Mouse (Mus musculus) myocyte (in vitro differentiated cells): ENCODE data around the gene Msx2. TPM values are rescaled to one million over a fixed set of nuclear protein-coding genes. Genes with fewer than 3 reads are reported as not detected.

ENCODE experiments used
- H3K27me3 ChIP-seq: one replicate; pipeline ENCODE4 v1.6.1; 2011; ENCODE audit not compliant: control insufficient read depth, insufficient read depth, insufficient read length
- H3K36me3 ChIP-seq: one replicate; pipeline ENCODE4 v1.6.1; 2011; ENCODE audit not compliant: control insufficient read depth, insufficient read depth
- H3K4me2 ChIP-seq: one replicate; pipeline ENCODE4 v1.6.1; 2011; ENCODE audit warnings: low read depth, control low read depth
- H3K4me3 ChIP-seq: one replicate; pipeline ENCODE4 v1.5.1; 2011; ENCODE audit warnings: mild to moderate bottlenecking, control low read depth, moderate library complexity
- H3K79me2 ChIP-seq: one replicate; pipeline ENCODE4 v1.6.1; 2011; ENCODE audit not compliant: control insufficient read depth, insufficient read depth
- H3ac ChIP-seq: one replicate; pipeline ENCODE4 v1.6.1; 2011; ENCODE audit not compliant: control insufficient read depth, insufficient read length
- CEBPB ChIP-seq: IDR thresholded peaks from 2 replicates; pipeline ENCODE4 v1.6.1; 2011; ENCODE audit warnings: mild to moderate bottlenecking, moderate library complexity; ENCODE audit not compliant: poor library complexity, insufficient read depth, severe bottlenecking
- E2F4 ChIP-seq: IDR thresholded peaks from one replicate; pipeline ENCODE4 v1.6.1; 2011; ENCODE audit warnings: mild to moderate bottlenecking, control low read depth, moderate library complexity; ENCODE audit not compliant: insufficient read depth
- MAX ChIP-seq: IDR thresholded peaks from one replicate; pipeline ENCODE4 v1.6.1; 2011; ENCODE audit warnings: low read depth, mild to moderate bottlenecking, control low read depth
- MYOD1 ChIP-seq, 3 experiments: IDR thresholded peaks; one replicate each; pipeline ENCODE4 v1.6.1; 2011; ENCODE audit warnings: control low read depth in 2 of 3, low read depth in 2 of 3, mild to moderate bottlenecking in 2 of 3, moderate library complexity in 1 of 3; ENCODE audit not compliant: insufficient read length in 2 of 3, control insufficient read depth in 1 of 3
- MYOG ChIP-seq, 3 experiments: IDR thresholded peaks; one replicate each; pipeline ENCODE4 v1.6.1; 2011; ENCODE audit warnings: control low read depth in 2 of 3, low read depth in 2 of 3, mild to moderate bottlenecking in 2 of 3; ENCODE audit not compliant: insufficient read length in 2 of 3, control insufficient read depth in 1 of 3, insufficient read depth in 1 of 3
- POLR2A ChIP-seq: IDR thresholded peaks from one replicate; pipeline ENCODE4 v1.6.1; 2011; ENCODE audit warnings: low read depth, mild to moderate bottlenecking, control low read depth, moderate library complexity; ENCODE audit not compliant: insufficient read length
- POLR2AphosphoS2 ChIP-seq: IDR thresholded peaks from one replicate; pipeline ENCODE4 v1.6.1; 2011; ENCODE audit warnings: low read depth, control low read depth; ENCODE audit not compliant: insufficient read length
- REST ChIP-seq: IDR thresholded peaks from one replicate; pipeline ENCODE4 v1.6.1; 2011; ENCODE audit warnings: mild to moderate bottlenecking, control low read depth, moderate library complexity; ENCODE audit not compliant: insufficient read depth, insufficient read length
- SRF ChIP-seq: IDR thresholded peaks from one replicate; pipeline ENCODE4 v1.6.1; 2011; ENCODE audit warnings: low read depth; ENCODE audit not compliant: control insufficient read depth, insufficient read length
- TCF12 ChIP-seq: IDR thresholded peaks from one replicate; pipeline ENCODE4 v1.6.1; 2011; ENCODE audit warnings: mild to moderate bottlenecking, control low read depth; ENCODE audit not compliant: poor library complexity, insufficient read depth, severe bottlenecking
- TCF3 ChIP-seq: IDR thresholded peaks from one replicate; pipeline ENCODE4 v1.6.1; 2011; ENCODE audit warnings: low read depth, control low read depth; ENCODE audit not compliant: insufficient read length
- USF1 ChIP-seq: IDR thresholded peaks from one replicate; pipeline ENCODE4 v1.6.1; 2011; ENCODE audit warnings: low read depth, mild to moderate bottlenecking, control low read depth, moderate library complexity
- polyA plus RNA-seq: library from polyadenylated mRNA; unstranded; fragments of >200 nt; fragmentation: generic; extraction: Trizol; gene quantifications from one replicate; pipeline ENCODE4 v1.2.1, GENCODE M21; 2012; ENCODE audit warnings: missing spikeins

The Msx2 gene
- polyA plus RNA-seq, 1 experiment, result 0.04 TPM

- Histone ChIP-seq H3K4me3 (no peak overlapping the region), H3K27me3 (no peaks in the 10 kb centered on the region)
These were observed 17.8 kb downstream of the Msx2 start for GRCm38 (mm10) chr13:53454794-53455672.

GRCm38 (mm10) chr13:53453927-53454326 is 18.9 kb downstream of the Msx2 start:
- Histone ChIP-seq H3ac (no peak overlapping the region), H3K4me3 (no peak overlapping the region), H3K4me2 (no peak overlapping the region), H3K27me3 (no peaks in the 10 kb centered on the region), H3K36me3 (no peaks in the 10 kb centered on the region), H3K79me2 (no peaks in the 10 kb centered on the region)
- TF ChIP-seq POLR2A (no peak), SRF (no peak), TCF3 (no peak), CEBPB (no peak), MYOG (IDR thresholded peaks at IDR 0.05; ENCODE audit: control insufficient read depth in 1 of 3, insufficient read depth in 1 of 3, insufficient read length in 2 of 3, low read depth in 2 of 3) (no peak), E2F4 (no peak), MYOD1 (IDR thresholded peaks at IDR 0.05; ENCODE audit: control insufficient read depth in 1 of 3, insufficient read length in 2 of 3, low read depth in 2 of 3) (no peak), POLR2AphosphoS2 (no peak), USF1 (no peak)

More at GRCm38 (mm10) chr13:53454794-53455672, 17.8 kb downstream of the Msx2 start:
- no peaks in the 10 kb centered on the region for H3K36me3 ChIP-seq
- H3K79me2 ChIP-seq, result no peaks in the 10 kb centered on the region
- TF ChIP-seq CEBPB, result no peak
- no peak for TF ChIP-seq REST
- TF ChIP-seq POLR2A, result no peak
- TF ChIP-seq TCF3, result no peak
- TF ChIP-seq MYOD1 (IDR thresholded peaks at IDR 0.05; ENCODE audit: control insufficient read depth in 1 of 3, insufficient read length in 2 of 3, low read depth in 2 of 3), result no peak
- no peak for TF ChIP-seq TCF12
- TF ChIP-seq POLR2AphosphoS2, result no peak
- no peak for TF ChIP-seq E2F4
- H3K4me2 ChIP-seq, result no peak overlapping the region
- H3ac ChIP-seq, result no peak overlapping the region

- Histone ChIP-seq H3K4me3 (no peak overlapping the region), H3ac (no peak overlapping the region), H3K4me2 (no peak overlapping the region), H3K27me3 (no peaks in the 10 kb centered on the region), H3K79me2 (no peaks in the 10 kb centered on the region), H3K36me3 (no peaks in the 10 kb centered on the region)
- TF ChIP-seq POLR2A (no peak), CEBPB (no peak), MAX (no peak), REST (no peak), E2F4 (no peak), MYOD1 (IDR thresholded peaks at IDR 0.05; ENCODE audit: control insufficient read depth in 1 of 3, insufficient read length in 2 of 3, low read depth in 2 of 3) (no peak), SRF (no peak), USF1 (no peak), TCF3 (no peak), POLR2AphosphoS2 (no peak), MYOG (IDR thresholded peaks at IDR 0.05; ENCODE audit: control insufficient read depth in 1 of 3, insufficient read depth in 1 of 3, insufficient read length in 2 of 3, low read depth in 2 of 3) (no peak), TCF12 (no peak)
These were observed 25.3 kb downstream of the Msx2 start for GRCm38 (mm10) chr13:53447609-53448008.

GRCm38 (mm10) chr13:53443602-53444001 is 29.3 kb downstream of the Msx2 start:
- no peak overlapping the region for H3K4me3 ChIP-seq
- no peak overlapping the region for H3K4me2 ChIP-seq
- TF ChIP-seq MYOD1 (IDR thresholded peaks at IDR 0.05; ENCODE audit: control insufficient read depth in 1 of 3, insufficient read length in 2 of 3, low read depth in 2 of 3) (no peak), REST (no peak), CEBPB (no peak), POLR2AphosphoS2 (no peak), TCF3 (no peak), MAX (no peak), MYOG (IDR thresholded peaks at IDR 0.05; ENCODE audit: control insufficient read depth in 1 of 3, insufficient read depth in 1 of 3, insufficient read length in 2 of 3, low read depth in 2 of 3) (no peak), SRF (no peak), TCF12 (no peak)

More at GRCm38 (mm10) chr13:53443602-53444001, 29.3 kb downstream of the Msx2 start:
- Histone ChIP-seq H3K79me2 (no peaks in the 10 kb centered on the region), H3K27me3 (no peaks in the 10 kb centered on the region), H3K36me3 (no peaks in the 10 kb centered on the region), H3ac (no peak overlapping the region)
